Mouse (Mus musculus) lung, postnatal 14 days (tissue): ENCODE data around the gene Adamts10.

Source experiments
- DNase-seq: peaks from one replicate; pipeline ENCODE4 v3.0.0; 2021

Adamts10 gene

DNA sequence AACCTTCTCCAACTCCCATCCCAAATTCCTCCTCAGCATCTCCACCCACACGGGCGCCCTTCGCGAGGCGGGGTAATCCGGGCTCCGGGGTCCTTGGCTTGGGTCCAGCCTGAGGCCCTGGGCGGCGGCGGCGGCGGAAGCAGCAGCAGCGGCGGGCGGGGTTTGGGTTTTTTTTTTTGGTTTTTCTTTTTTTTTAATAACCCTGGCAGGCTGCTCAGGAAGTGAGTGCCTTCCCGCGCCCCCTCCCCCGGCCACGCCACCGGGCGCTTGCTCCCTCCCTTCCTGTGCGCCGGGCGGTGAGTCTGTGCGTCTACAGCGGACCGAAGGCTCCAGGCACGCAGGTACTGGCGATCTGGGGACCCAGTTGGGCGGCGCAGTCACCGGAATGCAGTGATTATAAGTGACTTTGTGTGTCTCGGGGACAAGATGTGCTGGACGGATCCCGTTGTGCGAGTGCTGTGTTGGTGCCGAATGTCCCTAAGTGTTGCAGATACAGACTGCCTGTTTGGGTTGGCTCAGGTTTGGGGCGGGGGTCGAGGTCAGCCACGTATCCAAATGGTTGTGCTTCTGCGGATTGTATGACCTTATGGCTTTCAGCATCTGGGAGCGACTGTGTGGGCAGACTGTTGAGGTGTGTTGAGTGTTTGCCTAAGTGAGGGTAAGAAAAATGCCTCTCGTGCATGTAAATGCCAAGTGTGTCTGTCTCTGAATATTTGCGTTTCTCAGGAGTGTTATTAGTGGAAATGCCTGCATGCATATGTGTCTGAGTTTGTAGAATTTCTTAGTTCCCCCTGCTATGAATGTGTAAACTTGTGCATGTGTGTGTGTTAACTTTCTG lies at the start of gene Adamts10:
TSS of gene Adamts10 (plus strand) at position 287 of the 838 bp plus-strand sequence.
- DNase-seq = peak; percentile 91

DNA sequence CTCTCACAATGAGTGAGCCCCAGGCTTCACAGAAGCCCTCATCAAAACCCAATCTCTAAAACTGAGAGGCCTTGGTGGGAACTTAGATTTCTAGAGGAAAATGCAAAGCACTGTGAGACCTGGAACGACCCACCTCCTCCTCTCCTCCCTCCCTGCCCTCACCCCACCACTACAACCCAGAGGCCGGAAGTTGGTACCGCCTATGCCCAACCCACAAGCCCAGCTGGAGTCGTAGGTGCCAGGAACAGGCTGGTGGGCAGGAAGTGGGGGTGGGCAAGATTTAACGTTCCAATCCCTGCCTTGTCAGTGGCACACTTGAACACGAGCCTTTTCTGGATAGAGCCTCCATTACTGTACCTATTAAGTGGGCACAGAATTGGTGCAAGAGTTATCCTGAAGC lies 40.0 kb upstream of the Adamts10 start:
- peak; percentile 19 for DNase-seq

GRCm38 (mm10) chr17:33487211-33487610 lies 36.8 kb upstream of the Adamts10 start:
- DNase-seq = no peak

DNA sequence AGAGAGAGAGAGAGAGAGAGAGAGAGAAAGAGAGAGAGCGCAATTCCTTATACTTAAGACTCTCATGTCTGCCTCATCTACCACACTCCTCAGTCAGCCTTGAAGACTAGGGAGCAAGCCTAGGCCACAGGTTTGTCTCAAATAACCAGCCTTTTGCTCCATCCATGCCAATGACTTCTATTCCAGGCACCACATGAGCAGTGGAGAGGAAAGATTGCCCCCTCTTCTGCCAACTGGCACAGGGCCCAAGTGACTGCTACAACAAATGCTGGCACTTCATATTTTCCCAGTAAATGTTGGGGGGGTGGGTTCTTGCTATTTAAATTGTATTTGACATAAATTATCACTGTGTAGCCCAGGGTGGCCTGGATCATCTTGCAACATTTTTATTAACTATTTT lies 36.4 kb upstream of the Adamts10 start:
- DNase-seq = peak; percentile 27

DNA sequence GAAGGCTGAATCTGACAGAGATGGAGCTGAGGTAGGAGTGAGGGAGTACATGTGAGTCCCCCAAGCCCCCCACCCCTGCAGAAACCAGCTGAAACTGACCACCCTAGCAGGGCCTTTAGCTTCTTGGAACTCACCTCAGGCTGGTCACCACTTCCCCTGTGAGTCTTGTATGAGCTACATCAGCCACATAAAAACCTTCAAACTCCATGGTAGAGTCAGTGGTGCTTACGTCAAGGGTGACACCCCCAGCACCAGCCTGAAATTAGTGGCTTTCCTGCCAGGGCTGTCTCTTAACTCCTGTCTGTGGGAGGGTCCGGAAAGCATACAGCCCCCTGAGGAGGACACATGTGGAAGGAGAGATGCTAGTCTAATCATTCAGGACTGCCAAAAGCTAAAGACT lies 32.6 kb upstream of the Adamts10 start:
- no peak for DNase-seq

DNA sequence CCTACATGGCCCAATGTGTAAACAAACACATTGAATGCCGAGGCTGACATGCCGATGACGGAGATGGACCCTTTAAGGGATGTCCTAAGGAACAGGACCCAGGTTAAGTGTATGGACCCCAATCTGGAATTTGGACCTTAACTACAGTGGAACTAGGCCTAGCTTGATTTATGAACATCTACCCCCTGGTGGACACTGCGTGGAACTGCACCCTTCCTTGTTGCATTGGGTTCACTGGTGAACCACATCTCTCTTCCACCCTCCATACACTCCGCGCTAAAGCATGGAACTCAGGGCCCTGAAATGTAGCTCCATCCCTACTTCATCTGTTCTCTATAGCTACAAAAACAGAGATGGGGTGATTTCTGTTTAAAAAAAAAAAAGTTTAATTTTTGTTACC lies 30.9 kb upstream of the Adamts10 start:
- DNase-seq = peak; percentile 51

DNA sequence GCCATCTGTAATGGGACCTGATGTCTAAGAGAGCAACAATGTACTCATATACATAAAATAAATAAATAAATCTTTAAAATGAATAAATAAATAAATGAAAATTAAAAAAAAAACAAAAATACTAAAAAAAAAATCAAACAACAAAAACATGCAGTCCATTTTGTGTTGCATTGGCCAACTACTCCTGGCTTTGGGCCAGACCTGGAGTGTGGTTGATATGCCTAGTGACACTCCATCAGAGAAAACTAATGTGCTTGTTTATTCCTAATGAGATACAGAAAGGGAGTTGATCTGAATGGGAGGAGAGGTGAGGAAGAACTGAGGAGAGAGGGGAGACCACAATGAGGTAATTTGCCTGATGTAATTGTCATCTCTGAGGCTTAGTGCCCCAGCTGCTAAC lies 29.4 kb upstream of the Adamts10 start:
- peak; percentile 62 for DNase-seq

- DNase-seq = no peak
Measured at GRCm38 (mm10) chr17:33498918-33499317, 25.1 kb upstream of the Adamts10 start.

GRCm38 (mm10) chr17:33508386-33508785 lies 15.6 kb upstream of the Adamts10 start:
- no peak for DNase-seq

GRCm38 (mm10) chr17:33510172-33510571 lies 13.8 kb upstream of the Adamts10 start:
- peak; percentile 37 for DNase-seq

DNA sequence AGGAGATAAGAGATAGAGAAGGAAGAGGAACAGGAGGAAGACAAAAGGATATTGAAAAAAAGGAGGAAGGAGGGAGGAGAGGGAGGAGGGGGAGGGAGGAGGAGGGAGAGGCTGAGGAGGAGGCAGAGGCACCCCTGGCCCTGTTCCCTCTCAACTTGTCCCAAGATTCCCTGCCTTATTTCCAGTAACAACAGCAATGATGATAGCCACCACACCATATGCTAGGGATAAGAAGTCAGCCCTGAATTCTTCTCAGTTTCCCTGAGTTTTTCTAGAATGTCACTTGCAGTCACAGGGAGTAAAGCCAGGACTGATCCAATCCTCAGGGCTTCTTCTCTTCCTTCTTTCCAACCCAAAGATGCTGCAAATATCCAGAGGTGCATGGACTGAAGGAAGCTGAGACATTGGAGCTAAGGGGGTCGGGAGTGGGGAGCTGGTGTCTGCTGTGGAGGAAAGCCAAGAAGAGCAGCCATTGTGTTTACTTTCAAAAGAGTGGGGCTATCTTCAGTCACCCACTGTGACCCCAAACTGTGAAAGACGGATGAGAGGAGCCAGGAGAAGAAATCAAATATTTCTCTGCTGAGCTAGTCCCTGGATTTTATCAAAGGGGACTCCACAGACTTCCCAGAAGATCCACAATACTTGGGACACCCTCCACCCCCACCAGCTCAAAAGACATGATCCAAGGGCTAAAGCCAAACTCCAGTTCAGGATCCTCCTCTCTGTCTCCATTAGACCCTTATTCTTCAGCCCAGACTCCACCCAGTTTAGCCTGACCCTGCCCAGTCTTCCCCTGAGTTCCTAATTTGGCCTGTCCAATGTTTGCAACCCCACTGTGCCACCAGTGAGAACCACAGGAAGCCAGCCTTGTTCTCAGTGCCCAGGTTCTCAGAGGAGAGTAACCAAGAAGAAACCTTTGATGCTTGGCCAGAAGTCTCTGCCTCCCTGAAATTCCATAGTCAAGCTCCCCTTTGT lies 11.3 kb upstream of the Adamts10 start:
- no peak for DNase-seq

DNA sequence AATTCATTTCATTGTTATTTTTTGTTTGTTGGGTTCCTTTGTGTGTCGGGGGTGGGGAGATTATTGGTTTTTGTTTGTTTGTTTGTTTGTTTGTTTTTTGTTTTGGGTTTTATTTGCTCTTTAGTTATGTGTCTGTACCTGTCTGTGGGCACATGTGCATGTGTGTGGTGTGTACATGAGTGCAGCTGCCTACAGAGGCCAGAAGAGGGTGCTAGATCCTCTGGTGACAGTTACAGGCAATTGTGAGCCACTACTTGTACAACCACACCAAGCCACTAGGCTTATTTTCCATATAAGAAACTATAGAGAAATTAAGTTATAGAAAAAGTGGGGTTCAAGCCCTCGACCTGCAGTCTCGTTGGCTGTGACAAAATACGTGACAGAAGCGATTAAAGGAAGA lies 10.1 kb upstream of the Adamts10 start:
- DNase-seq = no peak

GRCm38 (mm10) chr17:33520366-33520765 lies 3.6 kb upstream of the Adamts10 start:
- DNase-seq = peak; percentile 38

DNA sequence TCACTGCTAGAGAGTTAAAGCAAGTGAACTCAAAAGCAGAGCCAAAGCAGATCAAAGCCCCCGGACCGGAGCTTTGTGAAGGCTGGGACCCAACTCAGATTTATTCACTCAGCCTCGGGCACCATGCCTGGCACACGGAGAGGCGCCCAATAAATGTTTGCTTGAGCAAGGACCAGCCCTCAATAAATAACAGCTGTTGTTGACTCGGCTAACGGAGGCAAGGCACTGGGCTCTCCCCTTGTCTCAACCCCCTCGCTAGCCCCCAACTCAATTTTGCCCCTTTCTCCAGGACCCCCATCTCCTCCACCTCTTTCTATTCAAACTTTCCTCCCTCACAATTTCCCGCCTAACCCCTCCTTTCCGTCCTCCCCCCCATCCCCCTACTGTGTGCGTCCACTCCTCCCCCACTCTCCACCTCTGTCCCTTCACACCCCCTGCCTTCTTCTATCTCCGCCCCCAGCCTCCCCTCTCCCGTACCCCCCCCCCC lies 530 bp upstream of the Adamts10 start:
- peak; percentile 39 for DNase-seq

DNA sequence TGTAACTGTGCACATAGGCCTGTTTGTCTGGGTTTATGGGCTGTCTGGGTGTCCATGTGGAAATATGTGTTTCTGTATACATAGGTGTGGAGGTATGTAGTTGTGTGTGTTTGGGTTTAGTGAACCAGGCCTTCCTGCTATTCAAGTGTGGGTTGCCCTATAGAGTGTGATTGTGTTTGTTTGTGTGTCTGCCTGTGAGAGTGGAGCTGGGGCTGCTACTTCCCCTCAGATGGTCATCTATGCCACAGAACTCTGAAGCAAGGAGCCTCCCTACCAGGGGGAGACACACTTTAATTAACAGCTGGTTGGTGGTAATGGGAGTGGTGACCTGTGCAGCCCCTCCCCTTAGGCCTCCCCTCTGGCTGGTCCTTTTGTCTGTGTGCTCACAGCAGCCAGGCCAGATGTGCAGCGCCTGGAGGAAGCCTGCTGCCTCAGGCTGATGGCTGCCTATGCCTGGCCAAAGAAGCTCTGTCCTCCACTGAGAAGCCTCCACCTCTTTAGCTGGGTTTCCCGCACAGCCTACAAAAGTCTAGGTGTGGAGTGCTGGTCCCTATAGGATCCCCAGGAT lies 886 bp downstream of the Adamts10 start:
- peak; percentile 45 for DNase-seq

DNA sequence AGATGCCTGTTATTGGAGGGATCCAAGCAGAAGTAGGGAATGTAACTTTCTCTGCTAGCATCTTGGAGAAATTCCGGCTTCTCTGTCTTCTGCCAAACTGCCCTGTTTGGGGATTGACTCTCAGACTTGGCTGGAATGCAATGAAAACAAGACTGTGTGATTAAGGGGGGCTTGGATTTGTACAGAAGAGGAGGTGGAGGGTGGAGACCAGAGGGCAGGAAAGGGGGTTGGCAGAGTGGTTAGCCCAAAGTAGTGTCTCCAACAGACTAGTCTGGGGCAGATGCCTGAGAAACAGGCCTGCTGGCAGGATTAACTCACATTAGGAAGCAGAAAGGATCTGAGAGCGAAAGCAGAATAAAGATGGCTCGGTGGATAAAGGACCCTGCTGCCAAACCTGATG lies 2.5 kb downstream of the Adamts10 start:
- peak; percentile 56 for DNase-seq

- DNase-seq = peak; percentile 72
Measured at GRCm38 (mm10) chr17:33539106-33539675, 15.2 kb downstream of the Adamts10 start.

- no peak for DNase-seq
Measured at GRCm38 (mm10) chr17:33539878-33540277, 15.9 kb downstream of the Adamts10 start.

- no peak for DNase-seq
Measured at GRCm38 (mm10) chr17:33549212-33549611, 25.2 kb downstream of the Adamts10 start.

DNA sequence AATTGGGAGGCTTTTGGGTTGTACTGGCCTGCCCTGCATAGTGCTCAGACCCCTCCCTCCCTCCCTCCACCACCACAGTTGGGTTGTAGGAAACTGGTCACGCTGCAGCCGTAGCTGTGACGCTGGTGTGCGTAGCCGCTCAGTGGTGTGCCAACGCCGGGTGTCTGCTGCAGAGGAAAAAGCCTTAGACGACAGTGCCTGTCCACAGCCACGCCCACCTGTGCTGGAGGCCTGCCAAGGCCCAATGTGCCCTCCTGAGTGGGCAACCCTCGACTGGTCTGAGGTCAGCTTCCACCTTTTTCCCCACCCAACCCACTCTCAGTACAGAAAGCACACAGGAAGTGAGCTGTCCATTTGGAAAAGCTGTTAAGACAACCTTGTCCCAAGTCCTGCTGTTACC lies 26.4 kb downstream of the Adamts10 start:
- no peak for DNase-seq

- DNase-seq = no peak
Measured at GRCm38 (mm10) chr17:33552113-33552512, 28.1 kb downstream of the Adamts10 start.

DNA sequence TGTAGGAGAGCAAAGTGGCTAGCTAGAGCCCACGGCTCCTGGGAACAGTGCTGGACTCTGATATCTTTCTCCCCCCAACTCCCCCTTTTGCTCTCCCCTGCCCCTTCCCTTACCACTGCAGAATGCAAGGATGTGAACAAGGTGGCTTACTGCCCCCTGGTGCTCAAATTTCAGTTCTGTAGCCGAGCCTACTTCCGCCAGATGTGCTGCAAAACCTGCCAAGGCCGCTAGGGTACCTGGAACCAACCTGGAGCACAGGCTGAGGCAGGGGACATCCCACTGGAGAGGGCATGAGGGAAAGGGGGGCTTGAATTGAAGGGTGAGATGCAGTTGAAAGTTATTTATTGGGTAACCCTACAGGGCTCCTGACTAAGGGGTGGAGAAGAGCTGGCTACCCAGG lies 29.0 kb downstream of the Adamts10 start:
- DNase-seq = peak; percentile 52

GRCm38 (mm10) chr17:33554536-33554935 lies 30.5 kb downstream of the Adamts10 start:
- DNase-seq = no peak
